Mouse (Mus musculus) heart, postnatal 0 days (tissue): ENCODE measurements around the gene Gabrb1. TPM values are rescaled to one million over a fixed set of nuclear protein-coding genes. Genes with fewer than 3 reads are reported as not detected.

Source experiments
- ATAC-seq: fragments of 200-750 bp; cut with Nextera tagmentation; 2 replicates; pipeline ENCODE4 v1.8.0; 2017; ENCODE audit warnings: low read depth, moderate number of reproducible peaks, moderate library complexity; ENCODE audit not compliant: insufficient read depth
- DNase-seq: peaks from one replicate; pipeline ENCODE4 v3.0.0-alpha.2; 2016; ENCODE audit warnings: low spot score
- H3K27ac ChIP-seq: fragments of 300-500 bp; sonication (generic); 2 replicates; pipeline ENCODE4 v1.5.1; 2014; ENCODE audit warnings: low read depth, mild to moderate bottlenecking
- H3K27me3 ChIP-seq: fragments of 300-500 bp; sonication (generic); 2 replicates; pipeline ENCODE4 v1.6.1; 2014; ENCODE audit warnings: low read length, mixed read lengths; ENCODE audit not compliant: control insufficient read depth, insufficient read depth
- H3K36me3 ChIP-seq: fragments of 300-500 bp; sonication (generic); replicated peaks from 2 replicates; pipeline ENCODE4 v1.6.1; 2014; ENCODE audit warnings: low read length, mixed read lengths; ENCODE audit not compliant: control insufficient read depth, insufficient read depth
- H3K4me1 ChIP-seq: fragments of 300-500 bp; sonication (generic); 2 replicates; pipeline ENCODE4 v1.6.1; 2014; ENCODE audit warnings: antibody characterized with exemption; ENCODE audit not compliant: control insufficient read depth, insufficient read depth
- H3K4me2 ChIP-seq: fragments of 300-500 bp; sonication (generic); 2 replicates; pipeline ENCODE4 v1.6.1; 2014; ENCODE audit warnings: low read depth, mild to moderate bottlenecking, low read length, moderate library complexity
- H3K4me3 ChIP-seq: fragments of 300-500 bp; sonication (generic); 2 replicates; pipeline ENCODE4 v1.5.1; 2014; ENCODE audit warnings: low read depth, low read length
- H3K9ac ChIP-seq: fragments of 300-500 bp; sonication (generic); replicated peaks from 2 replicates; pipeline ENCODE4 v1.6.1; 2014; ENCODE audit warnings: low read depth, low read length, mixed read lengths
- H3K9me3 ChIP-seq: fragments of 300-500 bp; sonication (generic); replicated peaks from 2 replicates; pipeline ENCODE4 v1.6.1; 2016; ENCODE audit warnings: low read length; ENCODE audit not compliant: control insufficient read depth
- CTCF ChIP-seq: IDR thresholded peaks from 2 replicates; pipeline ENCODE4 v1.5.1; 2016; ENCODE audit warnings: antibody characterized with exemption, control low read depth, low read depth
- EP300 ChIP-seq: IDR thresholded peaks from 2 replicates; pipeline ENCODE4 v1.6.1; 2016; ENCODE audit warnings: antibody characterized with exemption, low read depth
- WGBS: fragments of 180-500 bp; shearing (Covaris S2); extraction: QIAGEN DNeasy Blood & Tissue Kit; methylation state at CpG from one replicate; pipeline ENCODE4 v1.1.7; 2014; 5-methylcytosine and 5-hydroxymethylcytosine counted together
- polyA plus RNA-seq: library from polyadenylated mRNA; unstranded; fragments of >200 nt; fragmentation: Nextera tagmentation; extraction: Ambion mirVana; gene quantifications from 2 replicates; pipeline ENCODE4 v1.2.1, GENCODE M21; 2015
- total RNA-seq: library from RNA; depleted of rRNA; stranded (reverse); fragments of >200 nt; gene quantifications from 2 replicates; pipeline ENCODE4 v1.2.3, GENCODE M21; 2014; ENCODE audit warnings: low replicate concordance

Gene Gabrb1
- total and polyA plus RNA-seq, 2 experiments from 2014 or later, result 0.15 TPM; not detected in 1

- Histone ChIP-seq H3K9ac (no peak overlapping the region), H3K27ac (no peak overlapping the region), H3K4me1 (no peaks in the 10 kb centered on the region), H3K36me3 (no peaks in the 10 kb centered on the region), H3K4me2 (no peak overlapping the region), H3K4me3 (no peak overlapping the region), H3K9me3 (no peaks in the 10 kb centered on the region), H3K27me3 (no peaks in the 10 kb centered on the region)
- TF ChIP-seq EP300 (no peak), CTCF (no peak)
- WGBS, result 61% methylated on average over 5 of the region's 5 CpGs
- DNase-seq (no peak), ATAC-seq (no peak)
These were observed 96.1 kb downstream of the Gabrb1 start for GRCm38 (mm10) chr5:71753966-71754365.

DNA sequence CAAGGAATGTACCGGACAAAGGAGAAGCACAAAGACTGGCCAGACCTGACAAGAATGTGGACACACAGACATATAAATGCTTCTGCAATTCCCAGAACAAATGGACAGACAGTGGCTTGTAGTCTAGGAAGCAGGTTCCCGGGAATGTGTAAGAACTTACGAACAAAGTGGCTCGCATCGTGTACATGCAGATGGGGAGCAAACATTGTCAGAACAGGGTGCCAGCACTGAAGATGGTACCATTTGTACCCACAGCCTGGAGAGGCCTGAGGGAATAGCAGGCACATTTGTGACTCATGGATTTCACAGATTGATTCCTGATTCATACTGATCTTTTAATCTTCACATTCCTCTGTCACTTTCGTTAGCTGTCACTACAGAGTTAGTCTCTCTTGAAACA, 103.2 kb downstream of the Gabrb1 start:
- DNase-seq (no peak), ATAC-seq (no peak)
- Histone ChIP-seq H3K27me3 (no peaks in the 10 kb centered on the region), H3K9ac (no peak overlapping the region), H3K36me3 (no peaks in the 10 kb centered on the region), H3K27ac (no peak overlapping the region), H3K4me3 (no peak overlapping the region), H3K4me2 (no peak overlapping the region), H3K9me3 (no peaks in the 10 kb centered on the region), H3K4me1 (no peaks in the 10 kb centered on the region)
- 87% methylated on average over 6 of the region's 6 CpGs for WGBS
- TF ChIP-seq CTCF, result no peak

DNA sequence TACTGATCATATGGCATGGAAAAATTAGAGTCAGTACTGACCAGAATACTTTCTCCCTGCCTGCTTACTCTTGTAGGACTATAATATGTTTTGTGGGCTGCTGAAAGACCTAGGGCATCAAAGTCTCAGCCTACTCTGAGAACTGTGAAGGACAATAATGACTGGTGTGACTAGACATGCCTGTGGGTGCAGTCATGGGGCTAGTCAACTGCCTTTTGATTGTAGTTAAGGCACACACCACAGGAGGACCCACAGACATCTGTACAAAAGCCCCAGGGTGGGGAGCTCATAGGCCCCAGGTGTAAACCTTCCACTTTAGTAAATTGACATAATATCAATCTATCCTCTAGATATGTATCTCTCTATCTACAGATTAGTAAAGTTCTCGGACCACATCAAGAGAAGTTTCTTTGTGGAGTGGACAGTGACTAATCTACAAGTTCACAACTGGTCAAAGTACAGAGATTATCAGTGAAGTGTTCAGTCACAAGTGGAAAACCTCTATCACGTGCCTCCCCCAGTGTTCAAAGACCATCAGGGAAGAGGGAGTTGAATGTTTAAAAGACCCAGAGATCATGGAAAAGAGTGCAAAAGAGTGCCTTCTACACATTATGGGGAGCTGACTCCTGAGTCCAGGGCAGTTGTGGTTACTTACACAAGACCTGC, 123.7 kb downstream of the Gabrb1 start:
- H3K27ac ChIP-seq, result no peak overlapping the region
- H3K27me3 ChIP-seq, result no peaks in the 10 kb centered on the region
- no peaks in the 10 kb centered on the region for H3K9me3 ChIP-seq
- H3K4me3 ChIP-seq, result no peak overlapping the region
- no peaks in the 10 kb centered on the region for H3K4me1 ChIP-seq
- TF ChIP-seq CTCF (no peak), EP300 (no peak)
- H3K36me3 ChIP-seq, result no peaks in the 10 kb centered on the region
- no peak overlapping the region for H3K4me2 ChIP-seq
- DNase-seq (no peak), ATAC-seq (no peak)
- WGBS, result 54% methylated on average over 2 of the region's 2 CpGs
- no peak overlapping the region for H3K9ac ChIP-seq

DNA sequence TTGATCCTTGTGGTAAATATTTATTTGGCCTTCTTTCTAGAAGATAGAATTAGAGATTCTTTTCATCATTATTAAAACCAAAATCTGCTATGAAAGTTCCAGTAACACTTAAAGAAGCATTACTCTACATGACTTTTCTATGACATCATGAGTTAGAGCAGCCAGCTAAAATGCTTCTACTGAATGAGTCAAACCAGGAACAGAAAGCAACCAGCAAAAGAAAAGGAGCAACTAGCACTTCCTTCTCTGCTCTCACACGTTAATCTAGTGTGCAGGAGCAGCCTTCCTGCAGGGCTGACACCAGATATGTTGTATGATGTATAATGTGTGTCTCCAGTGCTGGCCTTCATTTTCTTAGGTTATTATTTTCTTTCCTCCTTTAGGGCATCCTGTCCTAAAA, 164.9 kb downstream of the Gabrb1 start:
- ATAC-seq (no peak), DNase-seq (no peak)
- Histone ChIP-seq H3K9ac (no peak overlapping the region), H3K4me1 (no peaks in the 10 kb centered on the region), H3K27ac (no peak overlapping the region), H3K36me3 (no peaks in the 10 kb centered on the region), H3K4me3 (no peak overlapping the region), H3K9me3 (no peaks in the 10 kb centered on the region), H3K27me3 (no peaks in the 10 kb centered on the region), H3K4me2 (no peak overlapping the region)
- TF ChIP-seq CTCF (no peak), EP300 (no peak)
- 8% methylated on average over 1 of the region's 1 CpGs for WGBS

GRCm38 (mm10) chr5:71828342-71828741, 170.4 kb downstream of the Gabrb1 start:
- DNase-seq, result no peak
- Histone ChIP-seq H3K4me2 (no peak overlapping the region), H3K27ac (no peak overlapping the region), H3K9ac (no peak overlapping the region), H3K27me3 (no peaks in the 10 kb centered on the region), H3K4me3 (no peak overlapping the region), H3K36me3 (no peaks in the 10 kb centered on the region), H3K9me3 (no peaks in the 10 kb centered on the region), H3K4me1 (no peaks in the 10 kb centered on the region)
- no peak for ATAC-seq
- TF ChIP-seq EP300 (no peak), CTCF (no peak)

DNA sequence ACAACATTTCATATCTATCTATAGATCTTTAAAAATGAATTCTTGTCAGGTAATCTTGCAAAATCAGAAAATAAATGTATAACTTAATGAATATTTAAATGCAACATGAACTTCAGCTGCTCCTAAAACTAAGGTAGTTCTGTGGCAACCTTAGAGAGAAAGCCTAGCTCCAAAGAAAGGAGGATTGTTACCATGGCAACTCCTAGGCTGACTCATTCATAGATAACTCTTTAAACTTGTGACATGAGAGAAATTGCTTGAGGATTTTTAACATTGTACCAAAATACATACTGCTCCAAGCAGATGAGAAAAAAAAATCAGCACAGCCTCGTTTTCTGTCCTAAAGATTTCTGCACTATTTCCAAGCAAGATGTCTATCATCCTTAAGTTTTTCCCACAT, 171.1 kb downstream of the Gabrb1 start:
- Histone ChIP-seq H3K36me3 (no peaks in the 10 kb centered on the region), H3K27me3 (no peaks in the 10 kb centered on the region), H3K4me3 (no peak overlapping the region), H3K9me3 (no peaks in the 10 kb centered on the region), H3K4me2 (no peak overlapping the region), H3K9ac (no peak overlapping the region), H3K27ac (no peak overlapping the region), H3K4me1 (no peaks in the 10 kb centered on the region)
- 36% methylated on average over 1 of the region's 1 CpGs for WGBS
- no peak for ATAC-seq
- TF ChIP-seq EP300, result no peak
- TF ChIP-seq CTCF, result no peak
- no peak for DNase-seq
